Mouse (Mus musculus): ENCODE data around the gene Cd3d. TPM values are rescaled to one million over a fixed set of nuclear protein-coding genes. Genes with fewer than 3 reads are reported as not detected.

Gene Cd3d
- 0.22 and 0.30 TPM in 2 replicates for polyA plus RNA-seq (2012; rRNA removed)

DNA sequence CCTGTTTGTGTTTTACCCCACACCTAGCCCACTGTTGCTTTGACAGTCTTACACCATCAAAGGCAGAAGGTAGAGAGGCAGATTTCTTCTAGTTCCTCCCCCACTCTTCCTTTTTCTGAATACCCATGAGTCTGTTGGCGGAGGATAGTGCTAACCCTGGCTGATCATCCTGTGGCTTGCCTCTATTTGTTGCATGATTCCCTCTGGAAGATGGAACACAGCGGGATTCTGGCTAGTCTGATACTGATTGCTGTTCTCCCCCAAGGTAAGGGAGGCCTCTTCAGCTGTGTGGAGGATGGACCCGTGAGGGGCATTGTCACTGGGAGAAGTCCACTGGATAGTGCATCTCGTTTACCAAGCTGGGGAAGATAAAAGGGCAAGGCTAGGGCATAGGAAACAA is at the start of gene Cd3d:
Gene Cd3d, plus strand, starts transcription at position 111 of the 400 bp plus-strand sequence.

DNA sequence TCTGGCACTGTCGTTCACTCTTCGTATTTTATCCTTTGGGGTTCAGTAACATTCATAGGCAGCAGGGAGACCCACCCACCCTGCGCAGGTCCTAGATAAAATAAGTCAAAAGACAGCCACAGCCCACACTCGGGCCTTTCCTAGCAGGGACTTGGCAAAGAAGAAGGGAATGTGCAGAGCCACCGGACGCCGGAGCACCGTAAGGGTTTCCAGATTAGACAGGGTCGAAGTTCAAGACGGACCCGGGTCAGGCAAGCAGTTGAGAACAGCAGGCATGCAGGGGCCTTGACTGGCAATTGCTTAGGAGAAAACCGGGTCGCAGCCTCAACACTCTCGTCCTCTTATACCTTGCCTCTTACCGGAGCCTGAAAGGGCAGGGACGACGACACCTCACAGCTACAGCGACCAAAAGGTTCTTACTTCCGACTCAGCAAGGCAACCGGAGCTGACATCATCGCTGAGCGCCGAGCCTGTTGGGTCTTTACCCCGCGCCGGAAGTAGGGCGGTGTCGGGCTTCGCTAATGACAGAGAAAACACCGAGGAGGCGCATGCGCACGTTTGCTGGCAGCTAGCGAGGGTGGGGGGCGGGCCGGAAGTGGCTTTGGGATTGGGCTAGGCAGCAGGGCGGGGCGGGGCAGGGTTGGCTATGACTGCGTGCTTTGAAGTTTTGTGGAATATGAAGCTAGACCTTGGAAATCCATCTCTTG is 16.3 kb upstream of the Cd3d start, which contains the start of gene Ube4a:
Gene Ube4a, minus strand, starts transcription at position 475 of the 707 bp plus-strand sequence.

DNA sequence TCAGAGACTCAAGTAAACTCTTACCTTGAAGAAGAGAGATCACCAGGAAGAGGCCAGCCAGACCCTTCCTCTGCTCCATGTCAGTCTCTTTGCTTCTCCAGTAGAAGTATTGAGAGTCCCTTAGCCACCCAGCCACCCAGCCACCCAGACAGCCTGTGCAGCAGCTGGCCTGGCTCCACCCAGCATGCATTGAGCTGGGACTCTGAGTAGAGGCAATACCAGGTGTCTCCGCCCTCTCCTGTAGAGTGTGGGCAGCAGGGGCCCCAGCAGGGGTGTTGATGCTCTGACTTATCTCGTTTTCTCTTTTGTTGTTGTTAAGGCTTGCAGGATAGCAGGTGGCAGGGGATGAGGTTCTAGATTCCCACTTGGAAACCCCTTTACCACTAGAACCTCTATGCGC is 1.3 kb upstream of the Cd3d start, which contains the start of gene Cd3g:
Gene Cd3g, minus strand, starts transcription at position 190 of the 400 bp plus-strand sequence.

DNA sequence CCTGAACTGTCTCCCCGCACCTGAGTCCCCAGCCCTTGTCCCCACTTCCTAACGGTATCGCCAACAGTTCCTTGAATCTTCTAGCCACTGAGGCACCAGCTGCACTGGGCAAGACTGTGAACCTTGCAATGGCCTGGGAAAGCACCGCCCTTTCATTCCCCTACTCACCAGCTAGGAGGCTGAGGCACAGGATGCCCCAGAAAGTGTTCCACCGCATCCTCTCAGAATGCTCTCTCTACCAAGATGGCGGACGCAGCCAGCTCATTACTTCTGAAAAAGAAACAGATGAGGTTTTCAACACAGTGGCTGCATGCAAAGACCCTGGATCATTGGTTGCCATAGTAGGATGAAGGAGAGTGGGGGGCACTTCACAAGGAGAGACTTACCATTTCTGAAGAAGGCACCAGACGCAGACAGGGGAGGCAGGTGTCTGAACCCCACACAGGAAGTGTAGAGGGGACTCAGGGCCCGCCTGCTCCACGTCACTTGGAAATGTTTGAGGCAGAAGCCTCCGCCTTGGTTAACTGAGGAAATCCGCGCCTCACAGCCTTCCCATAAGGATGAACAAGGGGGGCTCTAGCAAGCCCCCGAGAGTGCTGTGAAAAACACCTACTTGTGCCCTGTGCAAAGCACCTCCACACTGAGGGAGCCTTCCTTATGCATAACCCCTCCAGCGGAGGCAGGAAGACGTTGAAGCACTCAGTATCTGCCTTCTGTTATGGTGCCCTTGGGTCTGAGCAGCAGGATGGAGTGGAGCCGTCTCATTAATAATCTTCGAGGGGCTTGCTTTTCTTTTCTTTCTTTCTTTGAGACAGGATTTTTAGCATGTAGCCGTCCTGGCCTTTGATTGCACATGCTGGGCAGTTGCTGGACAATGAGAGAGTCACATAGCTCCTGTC is 27.8 kb downstream of the Cd3d start, which contains the start of gene Cd3e:
Gene Cd3e, minus strand, starts transcription at position 448 of the 899 bp plus-strand sequence.

Other genes with a start within 250 kb of the Cd3d start
- gene Phldb1, start 246.6 kb upstream of the Cd3d start, polyA plus RNA-seq (2012; rRNA removed): 3.0 and 3.7 TPM in 2 replicates
- gene Arcn1, start 213.9 kb upstream of the Cd3d start, polyA plus RNA-seq (2012; rRNA removed): 44.1 and 45.4 TPM in 2 replicates
- 20.5 and 22.6 TPM in 2 replicates for gene Ift46, start 213.9 kb upstream of the Cd3d start, polyA plus RNA-seq (2012; rRNA removed)
- 20.9 and 22.9 TPM in 2 replicates for gene Tmem25, start 182.5 kb upstream of the Cd3d start, polyA plus RNA-seq (2012; rRNA removed)
- 260 and 292 TPM in 2 replicates for gene Ttc36, start 178.7 kb upstream of the Cd3d start, polyA plus RNA-seq (2012; rRNA removed)
- 1.7 and 2.0 TPM in 2 replicates for gene Kmt2a, start 100.5 kb upstream of the Cd3d start, polyA plus RNA-seq (2012; rRNA removed)
- 458 and 467 TPM in 2 replicates for gene Atp5l, start 61.0 kb upstream of the Cd3d start, polyA plus RNA-seq (2012; rRNA removed)
- gene Ube4a, start 16.2 kb upstream of the Cd3d start, polyA plus RNA-seq (2012; rRNA removed): 8.1 and 8.3 TPM in 2 replicates
- gene Cd3g, start 1.4 kb upstream of the Cd3d start, polyA plus RNA-seq (2012; rRNA removed): 0.42 and 0.99 TPM in 2 replicates
- 0.02 TPM in 1 of 2 replicates, not detected in the other for gene Cd3e, start 27.8 kb downstream of the Cd3d start, polyA plus RNA-seq (2012; rRNA removed)
- 12.8 and 16.9 TPM in 2 replicates for gene Mpzl2, start 58.0 kb downstream of the Cd3d start, polyA plus RNA-seq (2012; rRNA removed)
- gene Mpzl3, start 73.4 kb downstream of the Cd3d start, polyA plus RNA-seq (2012; rRNA removed): 0.84 and 1.00 TPM in 2 replicates
- 0.39 and 0.97 TPM in 2 replicates for gene Jaml, start 97.4 kb downstream of the Cd3d start, polyA plus RNA-seq (2012; rRNA removed)
- gene Scn2b, start 136.0 kb downstream of the Cd3d start, polyA plus RNA-seq (2012; rRNA removed): 0.07 and 0.10 TPM in 2 replicates
- 0.30 and 0.42 TPM in 2 replicates for gene Scn4b, start 156.6 kb downstream of the Cd3d start, polyA plus RNA-seq (2012; rRNA removed)
- gene BC049352, start 200.2 kb downstream of the Cd3d start, polyA plus RNA-seq (2012; rRNA removed): 0.05 and 0.13 TPM in 2 replicates
- 0.07 and 0.14 TPM in 2 replicates for gene Tmprss4, start 222.3 kb downstream of the Cd3d start, polyA plus RNA-seq (2012; rRNA removed)

Measured in liver, embryonic 18 days (tissue).